Mouse (Mus musculus) monocyte, adult 5-6 weeks (primary cell): ENCODE data around the gene Cpe. TPM values are rescaled to one million over a fixed set of nuclear protein-coding genes. Genes with fewer than 3 reads are reported as not detected.

Experiments used
- ATAC-seq: fragments of 153-309, 156-312 bp; replicated peaks from 2 replicates; pipeline ENCODE4 v1.8.0; 2017; ENCODE audit warnings: mild to moderate bottlenecking; ENCODE audit not compliant: low TSS enrichment, insufficient number of reproducible peaks, severe bottlenecking, poor library complexity, low FRiP score
- total RNA-seq: library from RNA; stranded (forward); fragments of 200-1000, 200-491, 200-594 nt; gene quantifications from 3 replicates; pipeline ENCODE4 v1.2.3, GENCODE M21; 2017

Cpe gene
- total RNA-seq, 1 experiment from 2014 or later: 0.57 TPM

DNA sequence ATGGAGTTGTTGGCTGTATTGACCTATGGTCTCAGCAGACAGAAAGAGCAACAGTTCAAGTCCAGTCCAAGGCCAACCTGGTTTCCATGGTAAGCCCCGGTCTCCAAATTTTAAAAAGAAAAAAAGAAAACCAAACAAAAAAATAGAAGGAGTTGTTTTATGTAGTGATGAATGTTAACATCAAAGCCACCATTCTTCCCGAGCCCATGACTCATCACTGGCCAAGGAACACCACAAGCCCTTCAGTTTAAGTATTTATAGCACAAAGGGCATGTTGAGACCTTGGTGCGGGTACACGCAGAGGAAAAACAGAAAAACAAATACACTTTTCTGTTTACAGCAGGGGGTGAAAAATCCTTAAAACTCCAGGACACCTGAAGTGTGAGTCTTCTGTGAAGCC is 49.5 kb downstream of the Cpe start:
- no peak for ATAC-seq

DNA sequence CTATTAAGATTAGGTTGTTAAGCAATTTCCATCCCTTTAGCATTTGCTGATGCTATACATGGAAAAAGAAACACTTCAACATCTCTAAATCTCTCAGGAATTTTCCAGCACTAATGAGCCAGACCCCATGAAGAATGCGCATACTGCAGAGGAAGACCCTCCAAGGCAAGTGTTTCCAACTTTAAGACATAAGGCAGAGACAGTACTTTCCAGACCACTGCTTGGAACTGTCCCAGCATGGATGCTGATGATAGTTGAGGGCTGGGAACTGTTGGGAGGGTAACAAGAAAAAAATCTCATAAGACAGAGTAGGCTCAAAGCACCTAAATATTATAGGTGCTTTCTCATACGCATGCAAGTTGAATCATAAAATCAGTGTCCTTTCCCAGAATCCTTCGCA is 50.1 kb downstream of the Cpe start:
- ATAC-seq: no peak

DNA sequence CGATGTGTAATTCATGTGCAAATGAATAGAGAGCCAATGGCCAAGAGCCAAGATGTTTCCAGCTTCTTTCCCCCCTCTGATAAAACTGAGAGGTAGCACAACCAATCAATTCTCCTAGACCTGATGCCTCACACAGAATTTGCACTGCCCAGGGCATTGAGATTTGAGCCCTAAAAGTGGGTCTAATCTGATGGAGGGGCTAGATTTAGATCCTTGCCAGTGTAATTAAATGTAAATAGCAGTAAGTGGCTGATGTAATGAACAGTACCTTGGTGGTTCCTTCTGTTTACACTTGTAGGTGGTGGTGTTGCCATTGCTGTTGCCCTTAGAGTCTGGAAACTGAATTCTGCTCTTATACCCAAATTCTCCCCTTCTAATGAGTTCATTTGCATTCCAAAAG is 52.3 kb downstream of the Cpe start:
- no peak for ATAC-seq

DNA sequence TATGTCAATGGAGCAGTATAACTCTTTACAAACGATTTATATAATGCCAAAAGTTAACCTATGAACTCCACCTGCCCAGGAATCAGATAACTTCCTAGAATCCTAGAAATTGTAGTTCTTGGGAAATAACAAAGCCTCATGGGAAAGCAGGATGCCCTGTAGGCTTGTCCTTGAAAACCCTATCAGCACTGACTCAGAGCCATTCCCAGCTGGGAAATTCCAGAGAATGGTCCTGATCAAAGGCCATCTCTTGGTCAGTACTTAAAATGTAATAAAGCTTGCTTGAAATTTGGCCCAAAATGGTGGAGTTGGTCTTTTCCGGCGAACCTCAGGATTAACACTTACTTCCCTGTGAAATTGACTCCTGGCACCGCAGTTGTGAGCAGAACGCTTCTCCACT is 53.2 kb downstream of the Cpe start:
- ATAC-seq: no peak

DNA sequence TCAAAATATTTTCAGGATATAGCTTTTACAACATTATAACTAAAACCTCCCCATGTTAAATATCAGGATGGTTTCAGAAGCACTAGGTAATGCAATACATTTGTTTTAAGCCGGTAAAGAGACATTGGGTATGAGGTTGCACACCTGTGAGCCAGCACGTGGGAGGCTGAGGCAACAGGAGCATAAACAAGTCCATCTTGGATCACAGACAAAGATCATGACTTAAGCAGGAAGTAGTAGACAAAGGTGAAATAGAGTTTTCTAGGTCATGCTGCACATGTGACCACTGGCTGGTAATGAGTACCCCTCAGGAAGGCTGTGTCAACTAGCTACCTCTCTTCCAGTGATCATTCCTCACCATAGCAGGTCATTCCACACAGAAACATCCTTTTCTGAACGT is 58.0 kb downstream of the Cpe start:
- no peak for ATAC-seq

DNA sequence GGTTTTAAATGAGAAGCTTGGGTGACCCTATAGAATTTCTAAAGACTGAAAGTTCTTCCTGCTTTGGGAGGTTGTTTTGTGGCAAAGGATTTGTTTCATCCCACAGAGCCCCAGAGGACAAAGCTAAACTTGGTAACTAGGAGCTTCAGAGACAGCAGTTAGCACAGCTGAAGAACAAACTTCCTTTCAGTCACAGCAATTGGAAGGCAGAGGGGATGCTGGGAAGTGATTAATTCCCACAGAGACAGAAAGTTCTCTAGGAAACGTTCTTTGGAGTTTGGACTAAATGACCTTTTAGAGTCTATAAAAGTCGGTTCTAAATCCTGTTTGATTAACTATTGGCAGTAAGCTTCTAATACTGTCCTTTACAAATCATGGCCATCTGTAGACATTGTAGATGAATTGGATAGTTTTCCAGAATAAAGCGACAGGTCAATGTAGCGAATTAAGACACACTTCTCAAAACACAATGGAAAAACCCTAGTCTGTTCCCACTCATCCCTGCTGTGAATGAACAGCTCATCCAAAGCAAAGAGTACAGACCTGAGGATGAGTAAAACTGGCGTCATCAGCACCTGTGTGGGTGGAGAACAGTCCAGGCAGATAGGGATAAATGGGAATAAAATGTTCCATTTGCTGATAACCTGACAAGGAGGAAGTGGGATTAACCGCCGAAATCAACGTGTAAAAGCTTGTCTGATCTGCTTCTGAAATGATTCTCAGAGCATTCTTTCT is 58.6 kb downstream of the Cpe start:
- no peak for ATAC-seq

DNA sequence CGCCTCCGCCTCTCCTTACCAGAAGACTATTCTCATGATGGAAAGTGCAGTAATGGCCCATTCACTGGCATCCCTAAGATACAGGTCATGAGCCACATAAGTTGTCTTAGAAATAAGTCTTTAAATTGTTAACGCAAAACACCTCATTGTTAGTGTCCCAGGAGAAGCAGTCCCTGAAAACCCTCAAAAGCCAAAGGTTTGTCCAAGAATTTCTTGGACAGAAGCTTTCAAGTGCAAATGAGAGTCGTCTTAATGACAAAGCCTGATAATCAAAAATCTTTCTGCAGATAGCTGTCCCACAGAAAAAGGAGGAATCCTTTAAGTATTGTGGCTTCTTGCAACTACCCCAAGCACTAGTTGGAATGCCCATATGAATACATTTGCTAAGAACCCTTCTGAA is 60.7 kb downstream of the Cpe start:
- no peak for ATAC-seq

DNA sequence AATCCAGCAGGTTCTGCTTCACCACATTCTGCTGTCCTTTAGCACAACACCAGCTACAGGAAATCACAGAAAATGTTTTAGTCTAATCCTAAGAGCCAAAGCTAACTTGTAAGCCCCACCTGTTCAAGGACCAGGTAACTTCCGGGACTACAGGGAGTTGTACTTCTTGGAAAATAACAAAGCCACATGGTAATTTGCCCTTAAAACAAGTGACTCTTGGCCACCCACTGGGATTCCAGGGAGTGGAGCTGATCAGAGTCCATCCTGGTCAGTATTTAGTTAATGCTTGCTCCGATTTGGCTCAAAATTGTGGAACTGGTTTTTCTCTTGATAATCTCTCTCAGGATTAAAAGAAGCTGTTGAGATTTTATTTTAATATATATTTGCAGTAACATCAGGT is 61.1 kb downstream of the Cpe start:
- ATAC-seq: no peak

DNA sequence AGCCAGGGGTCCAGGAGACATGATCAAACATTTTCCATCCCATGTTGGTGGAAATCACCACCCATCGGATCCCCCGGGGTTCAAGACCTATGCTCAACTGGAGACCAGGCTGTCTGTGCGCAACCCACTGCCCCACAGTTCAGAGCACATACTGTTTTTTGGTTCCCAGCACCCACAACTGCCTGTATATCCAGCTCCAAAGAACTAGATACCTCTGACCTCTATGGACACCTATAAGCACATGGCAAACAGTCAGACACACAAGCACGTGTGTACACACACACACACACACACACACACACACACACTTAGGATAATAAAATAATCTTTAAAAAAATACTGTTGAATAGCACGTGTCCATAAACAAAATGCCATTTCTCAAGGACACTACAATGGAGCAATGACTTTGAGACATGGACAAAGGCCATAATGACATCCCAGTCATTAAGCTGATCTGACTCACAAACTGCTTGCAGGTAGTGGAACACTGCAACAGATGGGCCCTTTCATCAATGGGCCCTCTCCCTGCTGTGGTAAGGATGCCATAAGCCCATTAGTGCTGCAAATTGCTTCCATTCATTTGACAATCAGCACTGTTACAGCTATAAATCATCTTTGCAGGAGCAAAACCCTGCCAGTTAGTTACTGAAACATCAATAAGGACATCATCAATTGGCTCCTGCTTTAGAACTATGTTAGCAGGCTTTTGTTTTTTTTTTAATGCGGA is 63.7 kb downstream of the Cpe start:
- no peak for ATAC-seq

DNA sequence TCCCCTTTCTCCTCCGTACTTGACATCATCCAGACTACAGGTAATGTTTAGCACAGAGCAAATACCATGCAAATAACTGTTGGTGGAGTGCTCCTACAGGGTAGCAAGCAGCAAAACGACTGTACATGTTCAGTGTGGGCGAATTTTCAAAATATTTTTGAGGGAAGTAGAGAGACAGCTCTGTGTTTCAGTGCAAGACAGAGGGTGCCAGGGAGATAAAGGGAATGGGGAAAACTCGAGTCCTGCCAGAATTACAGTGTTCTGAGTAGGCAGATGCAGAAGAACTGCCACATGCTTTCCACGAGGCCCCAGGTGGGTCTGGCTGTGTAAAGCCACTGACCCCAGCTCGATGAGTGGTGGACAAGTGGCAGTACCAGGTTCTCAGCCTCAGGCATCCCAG is 64.8 kb downstream of the Cpe start:
- no peak for ATAC-seq

DNA sequence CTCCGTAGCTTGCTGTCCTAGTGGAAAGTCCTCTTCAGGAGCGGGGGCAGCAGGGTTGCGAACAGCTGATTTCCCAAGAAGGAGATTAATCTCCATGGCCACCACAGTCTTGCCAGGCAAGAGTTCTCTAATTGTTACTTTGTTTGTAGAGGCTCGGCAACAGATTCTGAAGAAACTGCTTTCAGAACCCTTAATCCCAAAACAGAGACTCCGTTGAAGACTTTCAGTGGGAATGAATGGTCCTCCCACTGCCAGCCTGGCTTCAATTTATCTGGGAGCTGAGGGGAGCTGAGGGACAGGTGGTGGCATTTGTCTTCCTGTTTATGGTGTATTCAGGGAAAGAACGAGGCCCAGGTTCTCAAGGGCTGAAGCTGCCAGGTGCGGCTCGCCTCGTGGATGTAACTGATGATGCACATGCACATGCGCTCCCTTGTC is 68.2 kb downstream of the Cpe start:
- ATAC-seq: no peak

DNA sequence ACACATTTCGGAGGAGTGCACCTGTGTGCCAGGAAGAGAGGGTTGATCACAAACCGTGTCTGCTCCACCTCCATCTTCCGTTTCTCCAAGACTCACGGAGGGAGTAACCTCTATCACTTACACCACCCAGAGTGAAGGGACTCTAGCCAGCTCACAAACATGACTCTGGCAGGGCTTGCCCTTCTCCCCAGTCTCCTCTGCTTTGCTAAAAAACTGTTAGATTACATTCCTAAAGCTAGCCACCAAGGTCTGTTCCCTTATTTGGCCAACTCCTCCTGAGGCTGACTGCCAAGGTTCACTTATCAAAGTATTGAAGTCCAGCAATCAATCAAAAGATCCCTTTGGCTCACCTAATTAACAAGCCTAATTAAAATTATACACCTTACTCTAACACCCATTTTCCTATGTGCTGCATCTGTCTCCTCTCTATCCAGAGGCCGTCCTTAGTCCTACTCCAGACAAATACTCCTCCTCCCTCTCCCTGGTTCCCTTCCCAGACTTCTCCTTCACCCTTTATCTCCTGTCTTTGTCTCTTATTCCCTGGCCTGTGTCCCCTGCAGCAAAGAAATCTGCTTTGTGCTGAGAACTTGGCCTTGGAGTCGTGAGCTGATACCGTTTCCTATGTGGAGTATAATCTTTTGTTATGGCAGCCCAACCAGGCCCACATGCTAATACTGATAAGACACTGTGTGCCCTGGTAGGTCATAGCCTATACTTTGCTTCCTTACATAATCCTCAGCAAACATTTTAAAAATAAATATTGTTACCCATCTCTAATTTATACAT is 72.3 kb downstream of the Cpe start:
- no peak for ATAC-seq

DNA sequence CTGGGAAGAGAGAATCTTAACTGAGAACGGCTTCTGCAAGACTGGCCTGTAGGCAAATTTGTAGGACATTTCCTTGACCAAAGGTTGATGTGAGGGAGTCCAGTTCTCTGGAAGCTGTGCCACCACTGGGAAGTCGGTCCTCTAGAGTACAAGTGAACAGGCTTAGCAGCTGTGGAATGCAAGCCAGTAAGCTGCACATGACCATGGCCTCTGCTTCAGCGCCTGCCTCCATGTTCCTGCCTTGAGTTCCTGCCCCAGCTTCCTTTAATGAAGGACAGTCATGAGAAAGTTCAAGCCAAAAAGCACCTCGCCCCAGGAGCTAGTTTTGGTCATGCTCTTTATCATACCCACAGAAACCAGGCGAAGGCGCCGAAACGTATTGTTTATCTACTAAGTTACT is 73.2 kb downstream of the Cpe start:
- no peak for ATAC-seq

DNA sequence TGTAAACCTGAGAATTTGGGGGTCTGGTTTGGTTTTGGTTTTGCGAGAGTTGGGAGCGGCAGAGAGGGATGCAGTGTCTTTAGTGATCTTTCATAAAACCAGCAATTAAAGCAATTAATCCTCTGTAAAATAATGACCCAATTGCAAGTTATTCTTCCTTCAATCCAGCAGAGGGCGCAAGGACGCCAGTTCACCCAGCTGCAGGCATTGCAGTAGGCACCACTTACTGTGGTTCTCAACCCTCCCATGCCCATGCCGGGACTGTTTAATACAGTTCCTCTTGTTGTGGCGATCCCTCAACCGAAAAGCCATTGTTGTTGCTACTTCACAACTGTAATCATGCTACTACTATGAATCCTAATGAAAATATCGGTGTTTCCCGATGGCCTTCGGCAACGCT is 74.2 kb downstream of the Cpe start:
- peak; percentile 67; the same call in 1 of the 2 replicates for ATAC-seq

DNA sequence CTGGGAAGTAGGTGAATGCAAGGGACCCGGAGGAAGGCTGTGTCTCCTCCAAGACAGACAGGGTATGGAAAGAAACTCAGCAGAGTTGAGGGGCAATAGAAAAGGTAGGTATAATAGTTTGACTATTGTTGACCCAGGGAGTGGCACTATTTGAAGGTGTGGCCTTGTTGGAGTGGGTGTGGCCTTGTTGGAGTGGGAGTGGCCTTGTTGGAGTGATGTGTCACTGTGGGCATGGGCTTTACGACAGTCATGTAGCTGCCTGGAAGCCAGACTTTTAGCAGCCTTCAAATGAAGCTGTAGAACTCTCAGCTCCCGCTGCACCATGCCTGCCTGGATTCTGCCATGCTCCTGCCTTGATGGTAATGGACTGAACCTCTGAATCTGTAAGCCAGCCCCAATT is 76.3 kb downstream of the Cpe start:
- ATAC-seq: no peak

DNA sequence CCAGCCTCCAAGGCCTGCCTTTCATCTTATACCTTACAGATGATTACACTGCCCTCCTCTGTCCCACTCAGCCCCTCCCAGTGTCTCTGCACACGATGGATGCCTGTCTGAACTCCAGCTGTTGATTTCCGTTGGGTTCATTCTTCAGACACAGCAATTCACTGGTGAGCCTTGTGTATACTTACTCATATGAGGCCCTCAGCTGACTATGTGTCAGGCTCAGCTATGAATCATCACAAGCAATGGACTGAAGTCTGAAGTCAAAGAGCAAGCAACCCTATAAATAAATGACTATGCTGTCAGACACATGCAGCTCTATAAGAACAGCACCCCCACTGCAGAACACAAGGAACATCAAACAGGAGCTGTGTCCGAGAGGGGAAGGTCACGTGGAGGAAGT is 77.4 kb downstream of the Cpe start:
- ATAC-seq: no peak

DNA sequence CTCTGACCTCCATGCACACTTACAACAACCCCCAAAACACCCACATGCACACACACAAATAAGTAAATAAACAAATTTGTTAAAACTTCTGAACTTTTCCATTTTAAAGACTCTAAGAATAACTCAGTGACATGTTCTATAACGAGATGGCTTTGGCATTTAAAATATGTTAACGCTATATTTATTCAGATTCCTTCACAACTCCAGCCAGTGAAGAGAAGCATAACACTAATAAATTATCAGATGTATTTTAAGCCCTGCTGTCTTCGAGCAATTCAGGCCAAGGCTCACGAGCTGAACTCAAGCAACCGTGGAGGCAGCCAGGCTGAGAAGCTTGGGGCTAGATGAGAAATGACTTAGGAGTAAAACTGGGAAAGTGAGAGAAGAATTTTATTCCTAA is 79.2 kb downstream of the Cpe start:
- no peak for ATAC-seq

DNA sequence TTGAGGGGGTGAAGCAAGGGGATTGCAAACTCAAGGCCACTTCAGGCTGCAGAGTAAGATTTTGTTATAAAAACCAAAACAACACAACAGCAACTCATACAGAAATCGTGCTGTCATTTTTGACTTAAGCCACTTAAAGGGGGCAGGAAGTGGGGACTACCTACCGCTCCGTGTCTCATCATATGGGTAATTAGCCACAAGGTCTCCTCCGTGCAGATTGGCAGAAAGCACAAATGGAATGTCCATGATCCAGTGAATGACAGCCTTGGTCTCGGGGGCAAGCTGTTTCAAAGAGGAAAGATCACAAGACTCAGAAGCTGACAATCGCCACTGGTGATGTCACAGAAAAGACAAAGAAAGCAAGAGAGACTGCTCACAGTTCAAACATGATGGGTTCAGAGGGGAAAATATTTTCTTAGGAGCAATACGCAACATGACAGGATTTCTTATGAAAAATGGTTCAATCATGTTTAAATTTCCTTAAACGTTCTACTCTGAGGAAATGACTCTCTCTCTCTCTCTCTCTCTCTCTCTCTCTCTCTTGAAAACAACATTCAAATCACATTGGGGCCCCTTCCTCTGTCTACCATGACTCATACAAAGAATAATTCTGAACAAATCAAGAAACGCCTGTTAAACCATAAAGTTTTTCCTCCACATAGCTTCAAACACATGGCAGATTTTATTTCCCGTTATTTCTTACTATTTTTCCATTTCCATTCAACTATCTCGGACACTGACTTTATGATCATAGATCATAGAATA is 81.5 kb downstream of the Cpe start:
- ATAC-seq: no peak

DNA sequence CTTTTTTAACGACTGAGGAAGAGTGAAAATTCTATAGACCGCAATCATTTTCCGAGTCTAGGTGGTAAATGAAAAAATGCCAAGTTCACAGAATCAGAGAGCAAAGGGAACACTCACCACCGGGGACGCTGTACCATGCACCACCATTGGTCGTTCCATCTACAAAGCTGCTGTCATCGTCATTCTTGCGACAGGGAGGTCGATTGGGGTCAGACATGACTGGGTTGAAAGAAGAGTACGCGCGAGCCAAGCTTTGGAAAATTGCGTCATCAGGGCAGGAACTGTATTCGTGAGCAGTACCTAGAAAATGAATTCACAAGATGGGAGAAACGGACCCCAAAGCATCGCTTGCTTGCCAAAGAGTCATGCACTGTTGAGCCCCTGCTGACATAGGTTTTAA is 83.9 kb downstream of the Cpe start:
- no peak for ATAC-seq
